Mouse (Mus musculus) lung, adult 2 months (tissue): ENCODE data around the gene Hps5. TPM values are rescaled to one million over a fixed set of nuclear protein-coding genes. Genes with fewer than 3 reads are reported as not detected.

Experiments
- DNase-seq: peaks from one replicate; pipeline ENCODE4 v3.0.0; 2022
- H3K4me1 ChIP-seq: fragments of 200-500 bp; 2 replicates; pipeline ENCODE4 v1.6.1; 2011; ENCODE audit warnings: low read length; ENCODE audit not compliant: control insufficient read depth, insufficient read depth
- H3K4me3 ChIP-seq: fragments of 200-500 bp; replicated peaks from 2 replicates; pipeline ENCODE3; 2011; ENCODE audit warnings: low read depth, mild to moderate bottlenecking, control low read depth, low read length; ENCODE audit errors: extremely low read depth
- CTCF ChIP-seq: fragments of 200-500 bp; IDR thresholded peaks from 2 replicates; pipeline ENCODE4 v1.5.1; 2011; ENCODE audit warnings: mild to moderate bottlenecking, low read length, control low read depth; ENCODE audit not compliant: insufficient read depth
- POLR2A ChIP-seq: fragments of 200-500 bp; IDR thresholded peaks from 2 replicates; pipeline ENCODE4 v1.6.1; 2011; ENCODE audit warnings: low read depth, mild to moderate bottlenecking, control low read depth, low read length, borderline replicate concordance; ENCODE audit errors: extremely low read depth
- WGBS: fragments of 180-500 bp; shearing (Covaris S2); methylation state at CpG from one replicate; pipeline ENCODE4 v1.1.7; 2018; 5-methylcytosine and 5-hydroxymethylcytosine counted together
- polyA plus RNA-seq: library from polyadenylated mRNA; depleted of rRNA; stranded (reverse); fragments of >200 nt; gene quantifications from 2 replicates; pipeline ENCODE4 v1.2.3, GENCODE M21; 2012

Gene Hps5
- polyA plus RNA-seq, 1 experiment: 15.4 TPM

DNA sequence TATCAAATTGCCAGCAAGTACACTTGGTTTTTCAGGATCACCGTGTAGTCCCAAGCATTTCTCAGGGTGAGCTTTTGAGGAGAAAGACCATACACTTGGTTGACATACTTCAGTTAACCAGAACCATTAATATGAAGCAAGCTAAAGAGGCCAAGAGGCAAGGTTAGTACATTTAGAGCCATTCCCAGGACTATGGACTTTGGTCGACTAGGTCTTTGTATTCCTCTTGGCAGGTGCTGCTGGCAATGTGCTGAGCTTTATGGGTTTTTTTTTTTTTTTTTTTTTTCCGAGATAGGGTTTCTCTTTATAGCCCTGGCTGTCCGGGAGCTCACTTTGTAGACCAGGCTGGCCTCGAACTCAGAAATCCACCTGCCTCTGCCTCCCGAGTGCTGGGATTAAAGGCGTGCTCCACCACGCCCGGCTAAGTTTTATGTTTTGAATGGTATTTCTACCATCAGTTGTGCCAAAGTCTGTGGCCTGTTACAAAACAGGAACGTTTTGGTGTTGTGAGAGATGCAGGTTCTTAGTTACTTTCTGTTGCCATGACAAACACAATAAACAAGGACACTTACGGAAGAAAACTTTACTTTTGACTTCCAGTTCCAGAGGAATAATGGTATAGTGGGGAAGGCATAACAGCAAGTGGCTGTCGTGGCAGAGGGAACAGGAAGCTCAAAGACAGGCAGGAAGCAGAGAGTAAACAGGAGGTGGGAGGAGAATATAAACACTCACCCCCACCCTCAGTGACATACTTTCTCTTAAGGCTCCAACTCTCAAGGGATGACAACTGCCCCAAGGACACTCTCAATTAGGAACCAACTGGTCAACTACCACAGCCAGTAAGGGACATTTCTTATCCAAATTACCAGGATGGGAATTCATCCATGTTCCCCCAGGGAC, 57.1 kb downstream of the Hps5 start:
- TF ChIP-seq POLR2A (no peak), CTCF (no peak)
- H3K4me3 ChIP-seq: no peak overlapping the region
- DNase-seq: no peak
- 54% methylated on average over 12 of the region's 12 CpGs for WGBS
- peaks cover 6% of the 10 kb centered on the region for H3K4me1 ChIP-seq

DNA sequence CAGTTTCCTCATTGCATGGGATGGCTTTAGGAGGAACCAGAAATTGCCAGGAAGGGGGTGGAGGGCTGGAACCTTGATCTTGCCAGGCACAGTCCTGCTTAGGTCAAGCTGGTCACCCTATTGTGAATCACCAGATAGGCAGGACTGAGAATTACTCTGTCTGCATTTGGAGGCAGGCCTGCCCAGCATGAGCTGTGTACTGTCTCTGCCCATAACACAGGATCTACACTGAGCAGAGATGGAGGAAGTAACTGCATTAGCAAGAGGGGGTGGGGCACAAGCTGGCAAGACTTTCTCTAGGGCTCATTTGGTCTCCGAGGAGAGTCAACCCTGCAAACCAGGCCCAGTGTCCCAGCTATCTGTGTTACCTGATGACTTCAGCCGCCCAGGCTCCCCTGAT, 60.9 kb downstream of the Hps5 start:
- no peak for DNase-seq
- TF ChIP-seq POLR2A: no peak
- TF ChIP-seq CTCF: no peak
- H3K4me1 ChIP-seq: peaks cover 6% of the 10 kb centered on the region
- WGBS: 71% methylated on average over 2 of the region's 2 CpGs
- H3K4me3 ChIP-seq: no peak overlapping the region

DNA sequence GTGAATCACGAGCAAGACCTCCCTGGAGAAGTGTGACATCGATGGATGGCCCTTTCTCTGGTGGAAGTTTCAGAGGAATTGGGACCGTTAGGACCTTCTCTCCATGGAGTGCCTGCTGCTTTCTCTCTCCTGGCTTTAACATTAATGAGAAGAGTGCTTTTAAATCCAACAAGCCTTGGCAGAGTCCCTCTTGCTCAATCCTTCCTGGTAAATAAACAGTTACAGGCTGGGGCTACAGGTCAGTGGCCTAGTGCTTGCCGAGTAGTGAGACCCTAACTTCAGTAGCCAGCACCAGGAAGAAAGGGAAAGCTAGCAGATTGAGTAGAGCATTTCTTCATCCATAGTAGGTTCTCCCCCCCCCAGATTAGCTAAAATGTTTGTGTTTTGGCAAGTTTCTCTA, 63.4 kb downstream of the Hps5 start, which contains the start of gene Saa4:
TSS of gene Saa4 (minus strand) at position 146 of the 400 bp plus-strand sequence.
- 74% methylated on average over 4 of the region's 4 CpGs for WGBS
- no peak within 1 kb of the TSS for H3K4me3 ChIP-seq
- no peak for TF ChIP-seq CTCF
- DNase-seq: no peak
- H3K4me1 ChIP-seq: no peaks in the 10 kb centered on the region

DNA sequence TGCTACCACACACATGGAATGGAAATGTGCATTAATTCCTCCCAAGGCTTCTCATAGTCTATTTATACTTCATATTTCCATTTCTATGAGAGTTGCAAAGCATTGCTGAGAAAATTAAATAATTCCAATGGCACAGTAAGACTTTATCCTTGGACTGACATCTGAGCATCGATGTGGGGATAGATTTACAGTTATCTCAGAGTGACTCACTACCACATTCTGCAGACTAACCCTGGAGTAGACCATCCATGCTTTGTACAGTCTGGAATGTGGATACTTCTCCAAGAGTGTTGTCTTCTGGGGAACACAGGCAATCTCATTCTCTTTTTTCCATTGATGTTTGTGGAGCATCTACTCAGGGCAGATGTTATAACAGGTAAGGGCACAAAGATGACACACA, 68.3 kb downstream of the Hps5 start:
- no peak for DNase-seq
- TF ChIP-seq CTCF (no peak), POLR2A (no peak)
- Histone ChIP-seq H3K4me3 (no peak overlapping the region), H3K4me1 (no peaks in the 10 kb centered on the region)
- 81% methylated on average over 1 of the region's 1 CpGs for WGBS

DNA sequence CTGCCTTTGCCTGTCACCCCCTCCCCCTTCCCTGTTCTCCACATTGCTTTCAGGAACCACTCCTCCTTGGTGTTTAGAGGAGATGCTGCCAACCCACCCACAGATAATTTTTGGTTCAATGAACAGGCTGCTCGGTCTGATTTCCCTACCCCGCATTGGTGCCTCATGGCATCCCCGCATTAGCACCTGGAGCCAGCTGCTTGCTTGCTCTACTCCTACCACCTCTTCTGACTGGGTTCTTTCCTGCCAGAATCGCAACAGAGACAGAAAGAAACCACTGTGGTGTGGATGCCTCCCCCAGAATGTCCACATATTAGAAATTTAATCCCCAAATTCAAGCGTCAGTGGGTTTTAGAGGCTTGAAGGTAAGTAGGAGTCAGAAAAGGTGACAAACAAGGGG, 71.5 kb downstream of the Hps5 start:
- DNase-seq: no peak
- 75% methylated on average over 5 of the region's 5 CpGs for WGBS
- no peaks in the 10 kb centered on the region; the same call in none of the 2 replicates for H3K4me1 ChIP-seq
- no peak for TF ChIP-seq CTCF
- no peak for TF ChIP-seq POLR2A
- no peak overlapping the region for H3K4me3 ChIP-seq

DNA sequence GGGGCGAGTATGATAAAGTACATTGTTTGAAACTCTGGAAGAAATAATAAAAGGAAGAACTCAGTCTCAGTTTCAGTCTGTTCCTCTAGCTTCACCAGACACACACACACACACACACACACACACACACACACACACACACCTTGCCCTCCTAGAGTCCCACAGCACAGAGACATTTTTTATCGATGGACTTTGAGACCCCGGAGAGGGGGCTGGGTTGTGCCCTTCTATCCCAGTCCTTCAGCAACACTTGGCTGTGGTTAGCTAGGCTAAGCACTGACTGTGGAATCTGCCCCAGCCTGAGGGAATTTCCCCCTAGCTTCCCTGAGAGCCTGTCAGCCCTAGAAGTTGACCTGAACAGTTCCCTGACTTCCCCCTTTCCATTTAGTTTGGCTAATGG, 72.0 kb downstream of the Hps5 start:
- WGBS: 76% methylated on average over 3 of the region's 3 CpGs
- TF ChIP-seq CTCF (no peak), POLR2A (no peak)
- peaks cover 4% of the 10 kb centered on the region for H3K4me1 ChIP-seq
- DNase-seq: no peak
- H3K4me3 ChIP-seq: no peak overlapping the region

DNA sequence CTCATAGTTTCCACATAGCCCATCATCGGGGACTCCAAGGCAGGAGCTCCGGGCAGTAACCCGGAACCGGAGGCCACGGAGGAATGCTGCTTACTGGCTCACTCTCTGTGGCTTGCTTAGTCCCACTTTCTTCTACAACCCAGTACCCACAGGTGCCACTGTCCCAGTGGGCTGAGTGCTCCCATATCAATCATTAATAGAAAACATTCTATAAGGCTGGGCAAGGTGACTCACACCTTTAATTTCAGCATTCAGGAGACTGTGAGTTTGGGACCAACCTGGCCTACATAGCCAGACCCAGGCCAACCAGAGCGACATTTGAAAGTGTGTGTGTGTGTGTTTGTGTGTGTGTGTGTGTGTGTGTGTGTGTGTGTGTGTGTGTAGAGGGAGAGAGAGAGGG, 72.5 kb downstream of the Hps5 start:
- Histone ChIP-seq H3K4me1 (peaks cover 4% of the 10 kb centered on the region), H3K4me3 (no peak overlapping the region)
- TF ChIP-seq CTCF (no peak), POLR2A (no peak)
- no peak for DNase-seq
- WGBS: 96% methylated on average over 6 of the region's 6 CpGs

DNA sequence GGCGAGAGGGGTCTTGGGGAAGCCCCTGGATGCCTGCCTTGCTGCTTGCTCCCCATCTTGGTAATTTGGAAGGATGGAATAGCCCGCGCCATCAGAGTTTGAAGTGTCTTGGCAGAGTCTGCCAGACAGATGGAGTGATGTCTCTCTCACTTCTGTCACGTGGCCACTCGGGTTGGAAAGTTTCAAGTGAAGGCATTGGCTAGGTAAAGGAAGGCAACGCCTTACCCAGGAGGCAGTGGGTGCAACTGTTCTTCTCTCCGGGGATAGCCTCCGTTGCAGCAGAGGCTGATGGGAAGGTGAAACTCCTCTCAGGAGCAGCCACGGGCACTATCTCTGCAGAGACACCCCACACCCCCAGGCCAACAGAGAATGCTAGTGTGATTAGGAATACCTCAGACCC, 75.4 kb downstream of the Hps5 start:
- Histone ChIP-seq H3K4me3 (no peak overlapping the region), H3K4me1 (peaks cover 13% of the 10 kb centered on the region)
- WGBS: 45% methylated on average over 9 of the region's 9 CpGs
- TF ChIP-seq POLR2A (no peak), CTCF (no peak)
- no peak for DNase-seq

DNA sequence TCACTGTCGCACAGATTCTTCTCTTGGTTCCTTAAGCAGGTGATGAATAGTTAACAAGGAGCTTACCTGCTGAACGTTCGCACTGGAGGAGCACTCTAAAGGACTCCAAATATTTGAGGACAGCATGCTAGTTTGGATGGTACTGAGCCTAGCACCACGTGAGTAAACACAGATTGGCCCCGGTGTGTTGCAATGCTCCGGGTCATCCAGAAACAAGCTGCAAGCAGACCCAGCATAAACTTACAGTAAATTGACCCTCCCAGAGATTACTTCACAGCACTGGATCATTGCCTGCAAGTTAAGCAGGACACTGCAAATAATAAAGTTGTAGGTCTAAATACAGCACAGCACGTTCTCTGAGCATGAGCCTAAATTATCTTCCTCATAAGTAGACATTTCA, 76.3 kb downstream of the Hps5 start:
- no peak for TF ChIP-seq CTCF
- no peak for TF ChIP-seq POLR2A

More for the DNA sequence above, 76.3 kb downstream of the Hps5 start:
- Histone ChIP-seq H3K4me3 (no peak overlapping the region), H3K4me1 (peaks cover 13% of the 10 kb centered on the region)
- peak; percentile 44 for DNase-seq
- 51% methylated on average over 7 of the region's 7 CpGs for WGBS
